Mouse (Mus musculus) heart, postnatal 25 days (tissue): Measurements from ENCODE around the gene Tyms. TPM values are rescaled to one million over a fixed set of nuclear protein-coding genes. Genes with fewer than 3 reads are reported as not detected.

Experiments used
- total RNA-seq, 2 experiments: library from RNA; stranded (reverse); gene quantifications; 2 replicates each; pipeline ENCODE4 v1.2.3; 2021

The Tyms gene
- total RNA-seq, 2 experiments from 2014 or later, result 2.4 to 5.2 TPM

Other genes starting within 250 kb of the Tyms start
- gene Il6, start 60.5 kb downstream of the Tyms start, total RNA-seq, result not detected
- under 1 TPM; 0.05 to 0.11 TPM for gene Garem2, start 31.5 kb upstream of the Tyms start, total RNA-seq
- not detected for gene 3110082J24Rik, start 32.5 kb upstream of the Tyms start, total RNA-seq
- gene Hadha, start 81.5 kb upstream of the Tyms start, total RNA-seq, result 1,000 to 10,000 TPM; 1,064 to 1,096 TPM
- 1,000 to 10,000 TPM; 1,651 to 1,795 TPM for gene Hadhb, start 81.6 kb upstream of the Tyms start, total RNA-seq
- under 1 TPM; 0.08 to 0.11 TPM for gene Adgrf3, start 132.1 kb upstream of the Tyms start, total RNA-seq
- 10 to 100 TPM; 14.1 to 16.2 TPM for gene Selenoi, start 159.0 kb upstream of the Tyms start, total RNA-seq
- not detected for gene Drc1, start 207.8 kb upstream of the Tyms start, total RNA-seq